Mouse (Mus musculus) spleen, embryonic (tissue): ENCODE results near the gene Pappa.

Source experiments
- CTCF ChIA-PET: fragments of 350-600 bp; sonication (Branson Sonifier 250); formaldehyde crosslinking; loops from one replicate; lab custom pipeline; 2022; lab: Charles Lee

Gene Pappa

GRCm38 (mm10) chr4:65123741-65124224 is at the start of gene Pappa:
Pappa (plus strand) TSS chr4:65124174.
- CTCF ChIA-PET = no interaction called here

- CTCF ChIA-PET = no interaction called here
Observed at GRCm38 (mm10) chr4:65077906-65078615, 45.9 kb upstream of the Pappa start.

- CTCF ChIA-PET = no interaction called here
Observed at GRCm38 (mm10) chr4:65086864-65087263, 37.1 kb upstream of the Pappa start.

DNA sequence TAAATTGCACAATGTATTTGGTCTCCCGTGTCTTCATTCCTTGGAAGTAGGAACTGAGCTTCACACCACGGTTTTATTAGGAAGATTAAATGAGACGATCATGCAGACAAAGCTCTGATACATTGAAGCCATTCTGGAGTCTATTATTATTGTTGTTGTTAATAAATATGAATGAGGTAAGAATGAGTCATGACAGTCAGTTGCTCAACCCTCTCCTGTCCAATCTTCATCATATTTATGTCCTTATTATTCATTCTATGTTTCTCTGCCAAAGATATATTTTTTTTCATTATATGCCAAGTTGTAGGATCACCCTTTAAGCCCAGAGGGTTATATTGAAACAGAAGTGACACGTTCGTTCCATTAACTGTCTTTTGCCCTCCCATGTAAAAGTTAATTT is 36.4 kb upstream of the Pappa start:
- CTCF ChIA-PET = no interaction called here

- CTCF ChIA-PET = no interaction called here
Observed at GRCm38 (mm10) chr4:65092191-65092590, 31.8 kb upstream of the Pappa start.

DNA sequence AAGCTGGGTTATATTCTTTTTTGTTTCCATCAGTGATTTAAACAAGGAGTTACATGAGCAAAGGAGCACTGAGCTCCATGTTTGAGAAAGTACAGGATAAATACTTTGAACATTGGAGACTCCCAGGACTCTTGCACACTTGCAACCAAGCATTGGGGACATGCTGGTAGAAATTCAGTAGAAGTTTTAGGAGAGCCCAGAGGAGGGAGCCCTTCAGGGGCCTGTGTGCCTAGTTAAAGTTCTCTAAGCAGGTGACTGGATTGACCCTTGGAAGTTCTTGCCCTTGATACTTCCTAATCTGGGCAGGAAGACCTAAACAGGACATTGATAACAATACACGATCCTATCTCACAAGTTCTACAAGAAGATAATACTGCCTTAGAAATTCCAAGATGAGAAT is 3.6 kb upstream of the Pappa start:
- CTCF ChIA-PET = no interaction called here

DNA sequence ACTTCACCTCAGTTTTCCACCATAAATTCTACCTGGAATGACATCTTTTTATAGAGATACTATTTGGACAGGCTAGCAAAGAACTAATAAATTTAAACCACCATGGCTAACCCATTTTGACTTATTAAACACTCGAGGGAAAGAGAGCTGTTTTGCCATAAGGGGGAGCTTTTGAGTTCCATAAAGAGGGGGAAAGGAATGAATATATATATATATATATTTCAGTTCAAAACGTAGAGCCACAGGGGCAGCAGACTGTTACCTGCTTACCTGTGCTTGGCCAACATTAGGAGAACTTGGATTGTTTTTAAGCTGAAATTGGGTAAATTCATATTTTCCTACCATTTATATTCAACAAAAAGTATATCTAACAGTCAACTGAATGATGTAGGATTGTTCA is 1.1 kb upstream of the Pappa start:
- CTCF ChIA-PET = no interaction called here

- CTCF ChIA-PET = no interaction called here
Observed at GRCm38 (mm10) chr4:65124369-65125151, 586 bp downstream of the Pappa start.

DNA sequence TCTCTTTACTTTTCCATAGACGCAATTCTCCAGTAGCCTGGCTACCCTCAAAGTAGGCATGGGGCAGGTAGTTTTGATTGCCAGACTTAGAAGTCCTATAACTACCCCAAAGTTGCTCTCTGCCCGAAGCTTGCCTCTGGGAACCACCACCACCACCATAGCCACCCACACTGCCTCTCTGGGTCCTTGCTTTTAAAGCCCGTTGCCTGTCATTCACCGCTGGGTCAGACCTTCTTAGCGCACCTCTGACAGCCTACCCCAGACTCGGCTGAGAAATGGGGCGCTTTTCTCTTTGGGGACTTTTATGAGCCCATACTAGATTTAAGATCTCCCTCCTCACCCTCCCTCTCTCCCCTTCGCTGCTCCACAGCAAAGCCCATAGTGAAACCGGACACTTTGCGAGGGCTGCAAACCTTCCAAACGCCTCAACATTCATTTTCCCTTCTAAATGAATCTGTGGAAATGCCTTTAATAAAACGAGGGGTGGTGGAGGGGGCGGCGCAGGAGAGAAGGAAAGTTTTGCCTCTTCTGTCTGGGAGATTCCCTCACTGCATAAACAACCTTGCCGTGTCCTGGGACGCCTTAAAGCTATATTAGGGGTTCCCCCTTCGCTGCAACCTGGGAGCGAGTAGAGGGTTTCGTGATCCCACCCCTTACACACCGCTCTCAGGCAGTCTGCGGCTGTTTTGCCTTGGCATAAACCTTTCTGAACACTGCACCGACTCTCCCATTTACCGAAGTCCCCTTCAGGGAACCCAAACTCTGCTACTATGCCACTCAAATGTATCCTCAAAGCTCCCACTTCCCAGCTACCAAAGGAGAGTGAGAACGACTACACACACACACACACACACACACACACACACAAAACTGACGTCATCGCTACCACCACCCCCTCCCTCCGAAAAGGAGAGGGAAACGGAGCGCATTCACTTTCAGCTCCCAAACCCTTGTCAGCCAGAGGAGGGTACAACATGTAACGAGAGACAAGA is 1.7 kb downstream of the Pappa start:
- CTCF ChIA-PET = no interaction called here

DNA sequence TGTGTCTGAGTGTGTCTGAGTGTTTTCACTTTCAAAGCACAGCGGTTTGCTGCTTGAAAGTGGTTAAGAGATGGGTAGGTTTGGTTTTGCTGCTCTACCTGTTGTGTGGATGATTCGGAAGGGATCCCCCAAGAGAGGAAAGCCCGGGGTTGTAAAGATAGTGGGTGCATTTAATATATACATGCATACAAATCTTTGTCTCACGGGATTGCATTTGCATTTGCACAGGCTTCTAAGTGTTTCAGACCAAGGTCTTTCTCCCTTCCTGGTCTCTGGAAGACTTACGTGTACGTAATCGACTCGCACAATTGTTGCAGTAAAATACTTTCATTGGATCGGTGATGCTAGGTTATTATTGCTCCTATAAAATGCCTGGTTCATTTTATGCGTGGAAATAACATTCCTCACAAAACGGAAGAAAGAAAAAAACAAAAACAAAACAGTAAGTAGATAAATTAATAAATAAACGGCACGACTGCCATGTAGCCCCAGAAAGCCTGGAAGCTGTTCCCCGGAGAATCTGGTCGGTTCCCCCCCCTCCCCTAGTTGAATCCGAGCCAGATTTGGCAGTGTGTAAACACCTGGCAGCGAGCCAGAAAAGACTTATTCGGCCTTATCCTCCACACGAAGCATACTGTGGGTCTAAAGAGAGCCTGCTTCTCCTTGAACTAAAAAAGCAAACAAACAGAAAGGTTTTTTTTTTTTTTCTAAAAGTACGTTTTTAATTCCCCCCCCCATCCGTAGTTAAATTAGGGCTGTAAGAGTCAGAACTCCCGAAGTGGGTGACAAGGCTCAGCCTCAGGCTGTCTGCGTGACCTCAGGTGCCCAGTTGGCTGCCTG is 2.7 kb downstream of the Pappa start:
- CTCF ChIA-PET = no interaction called here

- CTCF ChIA-PET = no interaction called here
Observed at GRCm38 (mm10) chr4:65127291-65127590, 3.3 kb downstream of the Pappa start.

DNA sequence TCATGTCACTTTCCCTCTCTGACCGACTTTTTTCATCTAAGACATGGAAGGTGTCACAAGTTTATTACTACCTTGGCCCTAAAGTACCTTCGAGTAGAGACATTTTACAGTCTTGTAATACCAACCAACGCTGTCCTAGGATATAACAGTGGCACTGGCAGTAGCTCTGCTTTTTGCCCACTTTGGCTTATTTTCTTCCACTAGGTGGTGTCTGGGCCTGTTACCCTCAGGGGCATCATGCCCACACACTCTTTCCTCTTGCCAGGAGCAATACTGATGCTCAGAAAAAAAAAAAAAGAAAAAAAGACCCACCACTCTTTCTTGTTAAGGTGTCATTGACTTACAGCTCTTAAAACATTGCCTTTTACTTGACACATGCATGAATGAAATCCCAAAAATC is 8.7 kb downstream of the Pappa start:
- CTCF ChIA-PET = no interaction called here

DNA sequence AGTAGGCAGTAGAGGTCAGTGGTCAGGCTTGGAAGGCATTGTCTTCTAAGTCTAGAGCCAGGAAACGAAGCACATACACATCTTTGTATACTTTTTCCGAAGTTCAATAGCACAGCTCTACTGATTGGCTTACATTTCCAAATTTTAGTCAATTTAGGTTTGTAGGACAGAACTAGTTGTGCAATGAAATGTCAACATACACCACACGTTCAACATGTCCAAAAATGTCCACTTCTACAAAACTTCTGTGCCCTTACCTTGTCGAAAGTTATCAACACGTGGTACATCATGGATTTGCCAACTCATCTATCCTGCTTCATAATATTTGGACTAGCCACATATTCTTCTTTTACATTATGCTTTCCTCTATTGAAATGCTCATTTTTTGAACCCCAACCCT is 10.4 kb downstream of the Pappa start:
- CTCF ChIA-PET = no interaction called here

DNA sequence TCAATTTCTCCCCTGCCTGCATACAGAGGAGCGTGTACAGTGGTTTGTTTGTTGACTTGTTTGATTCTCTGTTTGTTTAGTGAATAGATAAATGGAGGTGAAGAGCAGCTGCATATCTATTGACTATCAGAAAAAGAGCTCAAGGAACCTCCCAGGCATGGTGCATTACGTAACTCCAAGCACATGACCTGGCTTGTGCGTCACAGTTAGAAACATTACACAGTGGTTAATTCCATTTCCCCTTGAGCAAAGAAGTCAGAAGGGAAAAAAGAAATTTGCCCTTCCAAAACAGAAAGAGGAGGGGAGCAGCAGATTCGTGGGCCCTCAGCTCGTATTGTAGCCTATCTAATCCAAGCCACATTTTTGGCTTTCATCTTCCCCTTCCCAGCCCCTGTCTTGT is 11.1 kb downstream of the Pappa start:
- CTCF ChIA-PET = no interaction called here

DNA sequence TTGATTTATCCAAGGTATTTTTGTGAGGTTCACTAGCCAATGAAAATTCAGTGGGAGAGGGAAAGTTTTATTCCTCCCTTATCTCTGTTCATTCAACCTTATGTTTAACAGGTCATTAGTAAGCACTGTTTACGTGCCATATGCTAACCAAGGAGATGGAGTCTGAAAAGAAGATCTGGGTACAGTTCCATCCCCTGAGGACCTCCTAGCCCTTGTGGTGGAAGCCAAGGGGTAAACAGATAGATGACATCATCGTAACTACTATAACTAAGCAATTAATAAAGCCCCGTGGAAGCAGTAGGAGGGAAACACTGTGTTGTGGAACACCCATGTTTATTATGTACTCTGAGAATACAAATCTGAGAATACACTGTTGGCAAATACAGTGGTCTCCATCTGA is 12.6 kb downstream of the Pappa start:
- CTCF ChIA-PET = no interaction called here

- CTCF ChIA-PET = no interaction called here
Observed at GRCm38 (mm10) chr4:65146936-65147335, 23.0 kb downstream of the Pappa start.

GRCm38 (mm10) chr4:65153601-65154000 is 29.6 kb downstream of the Pappa start:
- CTCF ChIA-PET = no interaction called here

DNA sequence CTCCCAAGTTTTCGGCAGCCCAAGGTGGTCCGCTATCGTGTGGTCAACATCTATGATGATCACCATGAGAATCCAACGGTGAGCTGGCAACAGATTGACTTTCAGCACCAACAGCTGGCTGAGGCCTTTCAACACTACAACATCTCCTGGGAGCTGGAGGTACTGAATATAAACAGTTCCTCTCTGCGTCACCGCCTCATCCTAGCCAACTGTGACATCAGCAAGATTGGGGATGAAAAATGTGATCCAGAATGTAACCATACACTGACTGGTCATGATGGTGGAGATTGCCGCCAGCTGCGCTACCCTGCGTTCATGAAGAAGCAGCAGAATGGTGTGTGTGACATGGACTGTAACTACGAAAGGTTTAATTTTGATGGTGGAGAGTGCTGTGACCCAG is 32.3 kb downstream of the Pappa start:
- CTCF ChIA-PET = no interaction called here

GRCm38 (mm10) chr4:65158651-65159050 is 34.7 kb downstream of the Pappa start:
- CTCF ChIA-PET = no interaction called here

GRCm38 (mm10) chr4:65159481-65159880 is 35.5 kb downstream of the Pappa start:
- CTCF ChIA-PET = no interaction called here

GRCm38 (mm10) chr4:65163698-65164097 is 39.7 kb downstream of the Pappa start:
- CTCF ChIA-PET = no interaction called here
